In the genomic region with DNA sequence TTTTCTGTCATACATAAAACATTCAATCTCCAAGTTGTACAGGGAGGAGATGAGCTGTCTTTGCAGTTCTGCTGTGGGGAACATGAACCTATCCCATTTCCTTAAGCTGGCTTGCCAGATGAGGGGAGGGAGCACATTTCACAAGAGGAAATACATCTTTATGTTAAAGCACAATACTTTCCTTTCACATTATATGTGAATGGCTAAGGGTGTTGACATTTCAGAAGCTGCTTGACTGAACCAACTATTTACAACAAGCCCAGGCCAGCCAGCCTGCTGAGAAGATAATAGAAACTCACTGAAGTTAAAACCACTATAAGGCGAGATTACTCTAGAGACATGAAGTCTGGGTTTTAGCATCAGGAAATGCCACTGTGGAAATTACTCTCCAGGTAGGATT, we compare ENCODE assay signal across 21 mouse cellular contexts.
"Had no signal": no experiment of that assay in that cellular context is flagged by ENCODE, and none has a peak within 500 bp of the region (broad histone marks: within the 10 kb centered on the region; RNA-seq: fewer than 3 reads in every experiment).

No protein-coding gene starts in this region.

- H3K4me2 ChIP-seq: limb, embryonic 12.5 days; limb, embryonic 15.5 days; liver, embryonic 11.5 days; lung, embryonic 15.5 days; midbrain, embryonic 13.5 days; neural tube, embryonic 13.5 days had no signal

- H3K9me3 ChIP-seq: limb, embryonic 12.5 days; limb, embryonic 15.5 days; lung, embryonic 15.5 days; midbrain, embryonic 10.5 days; midbrain, embryonic 13.5 days; neural tube, embryonic 13.5 days had no signal

- H3K4me3 ChIP-seq: limb, embryonic 12.5 days; limb, embryonic 15.5 days; lung, embryonic 15.5 days; midbrain, embryonic 10.5 days; midbrain, embryonic 13.5 days; myocyte; neural tube, embryonic 13.5 days had no signal

- H3K9ac ChIP-seq: limb, embryonic 12.5 days; limb, embryonic 15.5 days; liver, embryonic 14.5 days; liver, postnatal 0 days; lung, embryonic 15.5 days; midbrain, embryonic 13.5 days; neural tube, embryonic 13.5 days had no signal

- H3K4me1 ChIP-seq: limb, embryonic 12.5 days; limb, embryonic 15.5 days; lung, embryonic 15.5 days; midbrain, embryonic 10.5 days; midbrain, embryonic 13.5 days; neural tube, embryonic 13.5 days had no signal

- H3K36me3 ChIP-seq: limb, embryonic 12.5 days; limb, embryonic 15.5 days; lung, embryonic 15.5 days; midbrain, embryonic 10.5 days; midbrain, embryonic 13.5 days; neural tube, embryonic 13.5 days had no signal

- H3K27ac ChIP-seq: limb, embryonic 12.5 days; limb, embryonic 15.5 days; liver, embryonic 14.5 days; lung, embryonic 15.5 days; midbrain, embryonic 10.5 days; midbrain, embryonic 13.5 days; neural tube, embryonic 13.5 days had no signal

- DNase-seq: kidney, adult 18-20 months; kidney, adult 9 months; kidney, postnatal 14 days; kidney, postnatal 4 days; left cerebral cortex, postnatal 4 days; liver, postnatal 0 days; lung, postnatal 10 days; lung, postnatal 36 days; right cerebral cortex, postnatal 4 days; thymus, adult 18-20 months; thymus, postnatal 36 days had no signal

- ATAC-seq: liver, postnatal 0 days; midbrain, embryonic 13.5 days; midbrain, embryonic 16.5 days had no signal

- H3K27me3 ChIP-seq: limb, embryonic 12.5 days; limb, embryonic 15.5 days; lung, embryonic 15.5 days; midbrain, embryonic 13.5 days; neural tube, embryonic 13.5 days had no signal
